Mouse (Mus musculus): ENCODE results near the gene Gpr142. TPM values are rescaled to one million over a fixed set of nuclear protein-coding genes. Genes with fewer than 3 reads are reported as not detected.

The Gpr142 gene
- total RNA-seq (2022): not detected

DNA sequence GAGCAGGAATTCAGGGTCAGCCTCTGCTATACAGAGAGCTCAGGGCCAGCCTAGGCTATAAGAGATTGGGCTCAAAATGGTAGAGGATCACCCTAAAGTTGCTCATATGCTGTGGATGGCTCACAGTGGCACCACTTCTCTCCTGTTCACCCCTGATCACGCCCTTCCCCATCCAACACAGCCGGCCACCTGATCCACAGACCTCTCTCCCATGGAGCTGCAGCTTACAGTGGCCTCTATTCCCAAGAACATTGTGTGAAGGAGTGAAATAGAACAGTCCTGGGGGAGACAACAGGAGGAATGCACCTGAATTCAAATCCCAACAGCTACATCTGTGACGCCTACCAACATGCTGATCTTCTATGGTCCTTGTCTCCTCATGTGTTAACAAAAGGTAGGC lies at the start of gene Gpr142:
Gpr142 (plus strand) TSS at position 301 of the 400 bp plus-strand sequence.
- DNase-seq (ENCODE audit: low spot score): no peak

DNA sequence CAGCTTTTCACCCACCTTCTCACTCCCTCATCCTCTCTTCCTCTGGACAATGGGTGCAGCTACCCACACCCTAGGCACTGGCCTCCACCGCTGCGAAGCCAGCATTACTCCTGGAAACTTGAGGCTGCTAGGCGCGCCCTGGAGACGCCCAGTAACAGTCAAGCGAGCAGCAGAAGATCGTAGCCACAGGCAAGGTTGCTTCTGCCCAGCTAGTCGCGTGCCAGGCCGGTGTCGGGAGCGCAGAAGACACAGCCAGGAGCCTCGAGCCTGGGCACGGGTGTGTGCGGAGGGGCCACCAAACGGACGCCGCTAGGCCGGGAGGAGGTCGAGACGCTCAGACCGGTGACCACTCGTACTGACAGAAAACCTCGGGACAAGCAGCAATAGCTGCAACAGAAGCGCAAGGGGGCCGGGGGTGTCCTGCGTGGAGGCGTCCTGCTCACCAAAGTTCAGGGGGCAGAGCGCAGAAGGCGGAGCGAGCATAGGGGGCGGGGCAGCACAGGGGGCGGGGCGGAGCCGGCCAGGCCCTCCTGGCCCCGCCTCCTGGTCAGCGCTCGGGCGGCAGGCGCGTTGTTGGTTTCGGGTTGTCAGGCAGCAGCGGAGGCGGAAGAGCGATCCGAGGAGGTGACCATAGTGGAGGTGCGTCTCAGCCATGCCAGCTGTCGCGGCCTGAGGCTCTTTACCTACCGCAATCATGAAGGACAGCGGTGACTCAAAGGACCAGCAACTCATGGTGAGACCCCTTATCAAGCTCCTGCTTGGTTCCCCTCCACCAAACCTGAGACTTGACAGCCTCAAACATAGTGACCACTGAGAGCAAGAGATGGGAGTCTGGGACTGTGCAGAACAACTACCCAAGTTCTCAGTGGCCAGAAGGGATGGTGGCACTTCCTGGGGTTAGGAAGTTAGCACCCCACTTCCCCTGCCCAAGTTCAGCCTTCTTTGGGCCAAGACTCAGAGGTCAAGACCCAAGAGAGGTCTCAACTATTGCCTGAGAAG lies 33.6 kb upstream of the Gpr142 start, which contains the start of gene Kif19a:
Kif19a (plus strand) TSS at position 569 of the 999 bp plus-strand sequence.
- DNase-seq (ENCODE audit: low spot score): peak; percentile 8

DNA sequence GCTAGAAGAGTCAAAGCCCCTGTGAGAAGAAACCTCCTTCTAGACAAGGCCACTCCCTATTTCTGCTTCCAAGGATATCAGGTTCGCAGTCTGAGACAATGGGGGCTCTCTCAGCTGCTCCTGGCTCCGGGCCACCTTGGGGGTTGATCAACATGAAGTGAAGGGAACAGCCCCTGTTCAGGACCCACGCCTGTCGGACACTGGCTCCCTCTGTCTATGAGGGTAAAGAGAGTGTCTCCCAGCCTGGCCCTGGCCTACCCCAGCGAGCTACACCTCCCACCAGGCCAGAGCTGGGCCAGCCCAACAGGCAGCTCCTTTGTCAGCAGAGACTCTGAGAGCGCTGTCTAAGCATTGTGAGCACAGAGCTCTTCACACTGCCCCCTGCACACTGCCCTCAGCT lies 28.8 kb upstream of the Gpr142 start:
- no peak for DNase-seq (ENCODE audit: low spot score)

DNA sequence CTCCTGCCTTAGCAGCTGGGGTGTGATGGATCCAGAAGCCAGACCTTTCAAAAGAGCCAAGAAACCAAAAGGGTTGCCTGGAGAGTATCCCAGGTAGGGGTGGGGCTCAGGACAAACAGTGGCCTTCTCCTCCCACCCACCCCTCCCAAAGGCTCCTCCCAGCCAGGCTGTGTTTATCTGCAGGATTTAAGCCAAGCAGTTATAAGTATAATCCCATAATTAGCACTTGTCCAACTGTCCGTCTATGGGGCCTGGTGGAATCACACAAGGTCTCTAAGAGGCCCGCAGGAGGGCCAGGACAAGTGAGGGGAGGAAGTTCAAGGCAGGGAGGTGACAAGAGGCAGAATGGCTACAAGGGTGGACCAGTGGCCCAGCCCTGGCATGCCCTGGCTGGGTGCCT lies 26.8 kb upstream of the Gpr142 start:
- no peak for DNase-seq (ENCODE audit: low spot score)

DNA sequence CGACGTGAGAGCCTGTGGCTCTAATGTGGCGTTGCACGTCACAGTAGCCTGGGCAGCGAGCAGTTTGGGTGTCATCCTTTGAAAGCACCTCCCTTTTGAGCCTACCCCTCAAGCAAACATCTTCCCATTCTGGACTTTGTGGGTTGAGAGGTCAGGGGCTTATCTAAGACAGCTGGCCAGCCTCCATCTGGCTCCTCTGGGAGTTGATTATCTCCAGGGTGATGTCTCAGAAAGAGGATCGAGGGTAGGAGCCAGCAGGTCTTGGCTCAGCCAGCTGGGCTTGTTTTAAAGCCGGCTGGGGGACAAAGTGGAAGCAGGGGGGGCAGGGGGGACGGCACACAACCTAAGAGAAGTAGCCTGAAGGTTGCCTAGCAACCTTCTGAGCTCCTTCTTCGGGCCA lies 18.6 kb upstream of the Gpr142 start:
- DNase-seq (ENCODE audit: low spot score): peak; percentile 41

DNA sequence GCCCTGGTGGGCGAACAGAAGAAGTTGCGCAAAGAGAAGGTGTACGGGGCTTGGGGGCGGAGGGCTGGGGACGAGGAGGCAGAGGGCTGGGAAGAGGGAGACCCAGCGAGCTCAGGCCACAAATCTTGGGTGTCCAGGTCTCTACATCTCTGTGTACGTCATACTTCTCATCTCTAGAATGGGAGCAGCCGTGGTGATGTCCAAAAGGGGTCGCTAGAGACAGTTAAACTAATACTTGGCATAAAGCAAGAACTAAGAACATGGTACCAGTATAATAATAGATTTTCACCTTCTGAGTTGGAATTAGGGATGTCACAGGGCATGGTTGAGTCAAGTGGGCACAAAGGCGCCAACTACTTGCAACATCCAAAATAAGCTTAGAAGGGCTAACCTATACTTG lies 12.8 kb upstream of the Gpr142 start:
- DNase-seq (ENCODE audit: low spot score): no peak

DNA sequence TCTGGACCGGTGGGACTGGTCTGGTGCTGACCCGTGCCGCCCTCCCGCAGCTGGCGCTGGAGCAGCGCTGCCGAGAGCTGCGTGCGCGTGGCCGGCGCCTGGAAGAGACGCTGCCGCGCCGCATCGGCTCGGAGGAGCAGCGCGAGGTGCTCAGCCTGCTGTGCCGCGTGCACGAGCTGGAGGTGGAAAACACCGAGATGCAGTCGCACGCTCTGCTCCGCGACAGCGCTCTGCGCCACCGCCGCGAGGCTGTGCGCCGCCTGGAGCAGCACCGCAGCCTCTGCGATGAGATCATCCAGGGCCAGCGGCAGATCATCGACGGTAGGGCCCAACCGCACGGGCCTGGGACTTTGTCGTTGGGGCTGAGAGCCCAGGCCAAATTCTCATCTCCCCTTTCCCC lies 12.4 kb upstream of the Gpr142 start:
- DNase-seq (ENCODE audit: low spot score): no peak

DNA sequence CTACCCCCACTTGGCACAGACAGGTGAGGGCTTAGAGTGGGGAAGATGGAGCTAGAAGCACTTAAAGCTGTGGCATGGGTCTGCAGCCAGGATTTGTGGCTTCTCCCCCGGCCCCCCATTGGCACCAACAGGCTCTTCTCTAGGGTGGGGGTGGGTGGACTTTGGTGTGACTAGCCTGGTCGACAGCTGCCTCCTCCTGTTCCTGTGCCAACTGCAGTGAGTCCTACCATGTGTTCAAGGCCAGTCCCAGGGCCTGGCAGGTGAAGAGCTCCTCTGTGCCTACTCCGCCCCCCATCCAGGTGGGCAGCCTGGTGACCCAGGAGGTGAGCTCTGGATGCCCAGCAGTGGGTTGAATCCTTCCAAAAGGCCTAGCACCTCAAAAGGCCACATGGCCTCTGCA lies 11.1 kb upstream of the Gpr142 start:
- no peak for DNase-seq (ENCODE audit: low spot score)

DNA sequence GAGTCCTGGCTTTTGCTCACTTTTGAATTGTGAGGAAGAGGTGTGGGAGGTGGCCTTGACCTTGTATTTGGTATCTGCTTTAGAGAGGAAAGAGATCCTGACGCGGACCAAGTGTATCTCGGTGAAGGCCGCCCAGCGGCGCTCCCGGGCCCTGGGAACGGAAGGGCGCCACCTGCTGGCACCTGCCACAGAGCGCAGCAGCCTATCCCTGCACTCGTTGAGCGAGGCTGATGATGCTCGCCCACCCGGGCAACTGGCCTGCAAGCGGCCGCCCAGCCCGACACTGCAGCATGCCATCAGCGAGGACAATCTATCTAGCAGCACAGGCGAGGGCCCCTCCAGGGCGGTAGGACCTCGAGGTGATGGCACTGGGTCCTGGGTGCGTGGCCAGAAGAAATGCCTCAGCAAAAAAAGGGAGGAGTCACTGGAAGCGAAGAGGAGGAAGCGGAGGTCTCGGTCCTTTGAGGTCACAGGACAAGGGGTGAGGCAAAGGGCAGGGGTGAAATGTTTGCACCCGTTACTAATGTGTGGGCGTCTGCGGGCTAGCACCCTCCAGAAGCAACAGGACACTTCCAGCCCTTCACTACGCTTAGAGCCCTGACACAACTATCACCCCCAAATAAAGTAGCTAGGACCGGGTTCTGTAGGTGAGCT lies 9.5 kb upstream of the Gpr142 start:
- DNase-seq (ENCODE audit: low spot score): peak; percentile 59

DNA sequence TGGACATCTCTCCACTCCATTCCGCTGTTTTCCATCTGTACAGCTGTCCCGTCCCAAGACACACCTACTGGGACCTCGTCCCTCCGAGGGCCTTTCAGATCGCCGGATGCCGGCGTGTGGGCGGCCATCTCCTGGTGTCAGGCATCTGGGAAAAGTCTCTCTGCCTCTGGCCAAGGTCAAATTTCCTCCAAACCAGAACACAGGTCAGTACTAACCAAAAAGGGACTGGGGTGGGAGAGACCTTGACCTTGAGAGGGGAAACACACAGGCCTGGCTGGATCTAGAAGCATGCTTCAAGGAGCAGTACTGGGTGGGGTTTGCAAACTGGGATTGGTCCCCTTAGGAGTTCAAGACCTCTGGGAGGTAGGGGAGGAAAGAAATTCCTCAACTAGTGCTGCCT lies 9.0 kb upstream of the Gpr142 start:
- DNase-seq (ENCODE audit: low spot score): no peak

DNA sequence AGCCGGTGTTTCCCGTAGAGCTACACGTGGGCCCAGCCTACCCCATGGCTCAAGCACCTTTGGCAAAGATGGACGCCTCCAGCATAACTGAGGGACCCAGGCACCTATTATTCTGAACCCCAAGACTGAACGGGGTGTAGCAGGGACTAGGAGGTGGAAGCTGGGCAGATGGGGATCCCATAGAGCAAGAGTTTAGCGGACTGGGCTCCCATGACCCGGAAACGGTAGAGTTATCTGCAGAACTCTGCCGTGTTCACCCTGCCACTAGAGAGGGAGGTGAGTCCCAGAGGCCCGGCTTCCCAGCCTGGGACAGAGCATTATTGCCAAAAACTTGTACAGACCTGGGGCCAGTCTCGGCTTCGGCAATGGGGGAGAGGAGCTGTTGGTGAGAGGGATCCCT lies 8.6 kb upstream of the Gpr142 start:
- DNase-seq (ENCODE audit: low spot score): no peak

DNA sequence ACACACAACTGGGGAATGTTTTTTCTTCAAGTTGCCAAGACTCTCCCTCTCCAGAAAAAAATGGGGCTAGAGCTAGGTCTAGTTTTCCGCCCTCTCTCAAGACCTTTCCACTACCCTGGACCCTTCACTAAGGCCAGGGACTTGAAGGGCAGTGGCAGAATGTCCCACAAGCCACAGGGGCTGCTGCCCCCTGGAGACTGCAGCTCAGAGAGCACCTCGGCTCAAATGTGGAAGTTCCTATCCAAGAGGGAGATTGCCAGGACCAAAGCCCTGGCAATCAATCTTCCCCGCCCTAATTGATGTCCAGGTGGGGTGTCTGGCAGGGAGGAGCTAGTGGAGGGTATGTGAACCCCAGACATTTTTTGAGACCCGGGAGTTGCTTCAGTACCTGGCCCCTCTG lies 7.9 kb upstream of the Gpr142 start:
- DNase-seq (ENCODE audit: low spot score): no peak

DNA sequence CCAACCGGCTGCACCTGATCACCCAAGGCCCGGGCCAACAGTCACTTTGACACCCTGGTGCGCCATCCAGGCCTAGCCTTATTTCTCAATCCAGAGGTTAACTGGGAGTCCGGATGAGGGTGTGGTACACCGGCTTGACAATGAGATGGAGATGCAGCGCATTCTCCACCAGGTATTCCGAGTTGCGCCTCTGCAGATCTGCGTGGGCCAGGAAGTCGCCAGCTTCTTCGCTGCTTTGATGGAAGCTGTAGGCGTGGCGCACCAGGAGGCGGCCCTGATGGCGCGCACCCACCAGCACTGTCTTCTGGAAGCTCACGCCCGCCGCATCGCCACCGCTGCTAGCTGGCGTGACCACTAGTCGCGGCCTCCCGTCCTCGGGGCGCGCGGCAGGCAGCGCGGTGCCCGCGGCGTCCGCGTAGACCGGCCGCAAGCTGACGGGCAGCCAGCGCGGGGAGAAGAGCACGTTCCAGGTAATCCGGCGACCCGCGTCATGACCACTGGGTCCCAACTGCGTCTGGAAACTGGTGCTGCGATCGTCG lies 7.3 kb upstream of the Gpr142 start:
- DNase-seq (ENCODE audit: low spot score): no peak

DNA sequence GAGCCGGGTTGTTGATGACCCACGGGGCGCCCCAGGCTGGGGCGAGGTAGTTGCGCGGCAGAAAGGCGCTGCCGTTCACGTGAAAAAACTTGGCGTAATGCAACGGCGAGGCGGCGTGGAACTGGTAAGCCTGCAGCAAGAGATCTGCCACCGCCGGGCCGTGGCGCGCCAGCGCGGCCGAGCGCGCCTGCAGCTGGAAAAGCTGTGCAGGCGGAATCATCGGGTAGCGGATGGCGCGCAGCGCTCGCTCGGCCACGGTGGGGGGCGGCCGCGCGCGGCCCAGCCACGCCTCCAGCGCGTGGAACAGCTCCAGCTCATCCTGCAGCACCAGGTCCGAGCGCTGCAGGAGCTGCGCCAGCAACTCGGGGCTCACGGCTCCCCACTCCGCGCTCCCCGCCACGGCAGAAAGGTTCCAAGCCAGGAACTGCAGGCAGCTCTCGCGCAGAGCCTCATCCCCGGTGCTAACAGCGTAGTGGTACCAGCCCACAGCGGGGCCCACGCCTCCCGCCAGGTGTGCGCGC lies 6.8 kb upstream of the Gpr142 start:
- no peak for DNase-seq (ENCODE audit: low spot score)

DNA sequence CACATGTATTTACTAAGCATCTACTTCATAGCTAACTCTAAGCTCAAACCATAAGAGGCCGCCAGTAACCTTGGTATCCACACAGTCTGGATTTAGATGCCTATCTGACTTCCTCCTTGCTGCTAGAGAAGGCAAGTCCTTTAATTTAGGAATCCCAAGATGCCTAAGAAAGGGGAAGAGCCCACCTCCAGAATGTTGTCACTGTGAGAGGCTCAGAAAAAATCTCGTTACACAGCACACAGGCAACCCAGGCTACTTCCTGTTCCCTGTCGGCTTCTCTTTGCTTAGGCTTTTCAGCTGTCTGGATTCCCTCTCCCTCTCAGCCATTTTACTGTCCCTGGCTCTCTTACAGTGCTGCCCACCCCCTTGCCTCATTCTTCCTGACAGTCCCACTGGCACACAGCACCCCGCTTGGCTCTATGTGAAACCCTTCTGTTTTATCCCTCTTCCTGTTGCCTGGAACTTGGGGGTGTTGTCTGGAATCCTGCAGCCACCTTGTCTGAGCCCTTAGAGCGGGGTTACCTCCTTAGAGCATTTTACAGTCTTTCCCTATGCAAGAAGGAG lies 5.7 kb upstream of the Gpr142 start:
- no peak for DNase-seq (ENCODE audit: low spot score)

DNA sequence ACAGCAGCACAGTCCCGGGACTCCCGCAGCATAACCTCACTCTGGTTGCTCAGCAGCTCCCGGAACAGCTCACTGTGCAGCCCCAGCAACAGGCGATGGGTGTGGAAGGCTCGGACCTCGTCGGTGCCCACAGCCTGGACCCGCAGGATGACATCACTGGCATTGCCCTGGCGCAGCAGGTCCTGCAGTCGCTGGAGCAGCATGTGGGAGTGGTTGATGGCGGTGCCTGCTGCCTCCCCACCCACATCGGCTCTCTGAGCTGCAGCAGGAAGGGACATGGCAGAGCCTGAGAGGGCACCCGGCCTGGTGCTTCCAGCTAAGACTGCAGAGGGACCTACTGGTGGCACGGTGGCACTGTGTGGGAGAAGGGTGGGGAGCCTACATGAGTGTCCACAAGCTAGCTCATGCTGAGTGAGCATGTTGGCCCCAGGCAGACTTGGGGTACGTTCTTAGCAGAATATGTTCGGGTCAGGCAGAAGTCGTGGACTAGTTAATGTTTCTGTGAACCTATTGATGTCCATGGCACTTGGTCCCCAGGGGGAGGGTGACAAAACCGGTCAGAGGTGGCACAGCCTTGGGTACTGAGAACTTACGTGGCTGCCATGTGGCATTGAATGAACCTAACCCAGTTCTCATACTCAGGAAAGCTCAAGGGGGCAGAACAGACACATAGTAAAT lies 4.7 kb upstream of the Gpr142 start:
- no peak for DNase-seq (ENCODE audit: low spot score)

DNA sequence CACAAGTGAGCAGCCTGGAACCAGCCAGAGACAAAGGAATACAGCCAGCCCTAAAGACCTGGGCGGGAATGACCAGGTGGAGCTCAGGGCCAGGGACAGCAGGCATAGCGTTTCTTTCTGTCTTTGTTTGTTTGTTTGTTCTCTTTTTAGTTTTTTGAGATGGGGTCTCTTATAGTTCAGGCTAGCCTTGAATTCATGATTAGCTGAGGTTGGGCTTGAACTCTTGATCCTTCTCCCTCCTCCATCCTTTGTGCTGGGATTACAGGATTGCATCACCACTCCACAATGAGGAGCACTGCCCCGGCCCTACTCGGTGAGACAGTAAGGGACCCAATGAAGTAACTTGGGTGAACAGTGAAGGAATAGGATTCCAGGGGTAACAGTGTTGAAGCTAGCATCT lies 4.0 kb upstream of the Gpr142 start:
- DNase-seq (ENCODE audit: low spot score): no peak

DNA sequence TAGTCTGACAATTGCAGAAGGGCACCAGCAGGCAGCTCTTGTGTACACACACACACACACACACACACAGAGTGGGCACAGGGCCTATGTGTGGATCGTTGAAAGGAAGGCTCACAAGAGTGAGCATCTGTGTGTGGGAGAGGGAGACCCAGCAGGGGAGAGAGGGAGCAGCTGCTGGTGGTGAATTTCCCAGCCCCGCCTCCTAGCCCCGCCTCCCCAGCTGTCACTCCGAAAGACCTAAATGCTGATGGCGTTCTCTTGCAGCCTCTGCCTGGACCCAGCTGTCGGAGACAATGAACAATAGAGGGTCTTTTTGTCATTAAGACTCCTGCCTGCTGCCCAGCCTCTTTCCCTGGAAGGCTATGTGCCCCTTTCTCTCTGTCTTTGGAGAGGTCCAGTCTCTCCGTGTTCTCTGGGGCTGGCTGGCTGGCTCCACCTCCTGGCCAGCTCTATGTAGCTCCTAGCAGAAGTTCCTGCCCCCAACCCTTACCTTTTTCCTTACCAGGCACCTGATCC lies 3.4 kb upstream of the Gpr142 start:
- peak; percentile 18 for DNase-seq (ENCODE audit: low spot score)

DNA sequence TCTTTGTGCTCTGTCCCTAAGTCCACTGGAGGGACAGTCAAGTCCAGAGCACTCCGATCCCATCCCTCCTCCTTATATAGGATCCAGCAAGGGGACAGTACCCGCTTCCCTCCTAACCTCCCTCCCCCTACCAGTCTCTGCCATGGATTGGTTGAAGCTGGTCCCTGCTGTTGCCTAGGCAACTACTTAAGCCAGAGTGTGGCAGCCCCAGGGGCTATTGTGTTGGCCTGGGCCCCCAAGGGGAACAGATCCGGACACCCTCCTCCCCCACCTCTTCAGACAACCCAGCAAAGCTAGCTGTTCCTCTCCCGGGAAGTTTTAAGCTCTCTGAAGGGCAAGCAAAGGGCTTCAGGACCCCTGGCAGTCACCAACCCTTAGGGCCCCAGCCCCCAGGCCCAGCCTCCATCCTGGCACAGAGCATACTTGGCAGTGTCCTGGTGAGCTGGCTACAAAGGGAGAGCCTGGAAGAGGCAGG lies 2.8 kb upstream of the Gpr142 start, which contains the start of gene Btbd17:
Btbd17 (minus strand) TSS at position 98 of the 475 bp plus-strand sequence.
- DNase-seq (ENCODE audit: low spot score): no peak

DNA sequence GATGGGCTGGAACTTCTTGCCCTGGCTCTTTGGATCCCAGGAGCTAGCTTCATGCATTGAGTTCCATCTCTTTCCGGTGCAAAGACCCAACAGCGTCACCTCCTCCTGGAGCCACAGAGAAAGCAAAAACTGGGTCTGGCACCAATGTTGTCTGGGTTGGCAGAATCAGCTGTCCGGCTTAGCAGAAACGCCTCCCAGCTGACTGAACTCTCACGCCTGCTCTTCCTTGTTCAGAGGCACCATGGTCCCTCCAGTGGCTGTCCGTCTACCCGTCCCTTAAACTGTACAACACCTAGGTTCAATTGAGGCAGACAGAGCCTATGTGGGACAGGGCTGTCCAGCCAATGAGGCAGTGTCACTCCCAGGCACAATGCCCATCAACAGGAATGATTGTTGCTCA lies 1.5 kb upstream of the Gpr142 start:
- DNase-seq (ENCODE audit: low spot score): no peak

DNA sequence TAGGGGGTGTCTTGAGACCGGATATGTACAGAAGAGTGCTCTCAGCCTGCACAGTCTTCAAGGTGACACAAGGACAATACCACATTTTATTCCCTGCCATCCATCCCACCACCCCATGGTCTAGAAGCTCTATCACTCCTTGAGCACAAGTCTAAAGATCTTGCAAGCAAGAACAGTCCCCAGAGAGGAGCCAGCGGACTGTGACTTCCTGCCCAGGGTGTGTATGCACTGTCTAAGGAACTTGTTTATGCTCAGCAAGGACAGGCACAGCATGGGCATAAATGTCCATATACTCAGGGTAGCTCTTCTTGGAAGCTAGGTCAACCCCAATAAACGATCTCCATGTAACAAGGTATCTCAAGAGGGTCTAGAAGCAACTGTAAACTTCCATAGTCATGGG lies 743 bp upstream of the Gpr142 start:
- no peak for DNase-seq (ENCODE audit: low spot score)

Data from heart, adult 8-10 months (tissue).